Mouse (Mus musculus) intestine, embryonic 15.5 days (tissue): ENCODE measurements around the gene Cnot10. TPM values are rescaled to one million over a fixed set of nuclear protein-coding genes. Genes with fewer than 3 reads are reported as not detected.

Experiments used
- ATAC-seq: fragments of 200-750 bp; cut with Nextera tagmentation; 2 replicates; pipeline ENCODE4 v1.8.0; 2017; ENCODE audit warnings: moderate TSS enrichment, moderate library complexity
- H3K27ac ChIP-seq: fragments of 300-500 bp; sonication (generic); 2 replicates; pipeline ENCODE4 v1.5.1; 2015; ENCODE audit warnings: mild to moderate bottlenecking, inconsistent platforms
- H3K27me3 ChIP-seq: fragments of 300-500 bp; sonication (generic); replicated peaks from 2 replicates; pipeline ENCODE4 v1.6.1; 2015; ENCODE audit warnings: inconsistent platforms
- H3K36me3 ChIP-seq: fragments of 300-500 bp; sonication (generic); 2 replicates; pipeline ENCODE4 v1.6.1; 2015; ENCODE audit warnings: inconsistent platforms
- H3K4me1 ChIP-seq: fragments of 300-500 bp; sonication (generic); replicated peaks from 2 replicates; pipeline ENCODE4 v1.6.1; 2015; ENCODE audit warnings: inconsistent platforms
- H3K4me2 ChIP-seq: fragments of 300-500 bp; sonication (generic); replicated peaks from 2 replicates; pipeline ENCODE4 v1.6.1; 2015; ENCODE audit warnings: mild to moderate bottlenecking, inconsistent platforms
- H3K4me3 ChIP-seq: fragments of 300-500 bp; sonication (generic); replicated peaks from 2 replicates; pipeline ENCODE4 v1.5.1; 2015; ENCODE audit warnings: inconsistent platforms
- H3K9ac ChIP-seq: fragments of 300-500 bp; sonication (generic); 2 replicates; pipeline ENCODE4 v1.6.1; 2015; ENCODE audit warnings: inconsistent platforms
- H3K9me3 ChIP-seq: fragments of 300-500 bp; sonication (generic); 2 replicates; pipeline ENCODE4 v1.6.1; 2016; ENCODE audit warnings: inconsistent platforms
- WGBS: fragments of 180-500 bp; shearing (Covaris S2); methylation state at CpG from one replicate; pipeline ENCODE4 v1.1.7; 2015; 5-methylcytosine and 5-hydroxymethylcytosine counted together
- polyA plus RNA-seq: library from polyadenylated mRNA; unstranded; fragments of >200 nt; fragmentation: Nextera tagmentation; extraction: Ambion mirVana; gene quantifications from 2 replicates; pipeline ENCODE4 v1.2.1, GENCODE M21; 2015

Gene Cnot10
- polyA plus RNA-seq, 1 experiment from 2014 or later: 51.9 TPM

DNA sequence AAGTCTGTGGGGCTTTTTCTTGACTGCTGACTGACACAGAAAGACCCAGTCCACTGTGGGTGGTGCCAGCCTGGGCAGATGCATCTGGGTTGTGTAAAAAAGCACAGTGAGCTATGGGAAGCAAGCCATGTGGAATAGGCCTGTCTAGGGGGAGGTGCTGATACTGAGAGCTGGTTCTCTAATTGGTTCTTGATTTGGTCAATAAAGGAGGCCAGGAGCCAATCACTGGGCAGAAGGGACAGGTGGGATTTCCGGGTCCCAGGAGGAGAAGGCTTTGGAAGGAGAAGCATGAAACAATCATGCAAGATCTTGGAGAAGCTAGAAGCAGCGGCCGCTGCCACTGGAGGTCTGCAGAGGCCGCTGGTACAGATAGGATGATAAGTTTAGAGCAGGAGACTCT lies 27.4 kb downstream of the Cnot10 start:
- Histone ChIP-seq H3K9me3 (no peaks in the 10 kb centered on the region), H3K4me2 (no peak overlapping the region), H3K9ac (no peak overlapping the region), H3K27ac (no peak overlapping the region), H3K4me3 (no peak overlapping the region), H3K27me3 (no peaks in the 10 kb centered on the region), H3K4me1 (no peaks in the 10 kb centered on the region), H3K36me3 (peaks cover 30% of the 10 kb centered on the region)
- 85% methylated on average over 4 of the region's 4 CpGs for WGBS
- ATAC-seq: no peak

DNA sequence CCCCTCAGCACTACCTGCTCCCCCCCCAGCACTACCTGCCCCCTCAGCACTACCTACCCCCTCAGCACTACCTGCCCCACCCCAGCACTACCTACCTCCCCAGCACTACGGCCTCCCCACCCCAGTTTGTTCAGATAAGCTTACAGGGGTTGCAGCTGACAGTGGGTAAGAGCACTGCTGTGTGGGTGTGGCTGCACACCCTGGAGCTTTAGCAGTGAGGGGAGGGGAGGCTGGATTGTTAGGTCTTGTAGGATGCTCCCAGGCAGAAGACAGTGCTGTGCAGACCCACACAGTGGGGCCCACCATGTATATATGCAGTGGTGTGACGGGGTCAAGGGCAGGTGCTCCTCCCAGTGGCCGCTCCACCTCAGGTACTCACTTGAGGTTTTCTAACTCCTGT lies 29.7 kb downstream of the Cnot10 start:
- Histone ChIP-seq H3K36me3 (peaks cover 36% of the 10 kb centered on the region), H3K4me1 (no peaks in the 10 kb centered on the region), H3K4me3 (no peak overlapping the region), H3K4me2 (no peak overlapping the region), H3K27me3 (no peaks in the 10 kb centered on the region), H3K27ac (no peak overlapping the region), H3K9me3 (no peaks in the 10 kb centered on the region), H3K9ac (no peak overlapping the region)
- WGBS: 88% methylated on average over 3 of the region's 3 CpGs
- ATAC-seq: no peak

- H3K4me2 ChIP-seq: no peak overlapping the region
- H3K4me1 ChIP-seq: no peaks in the 10 kb centered on the region
- no peak overlapping the region for H3K27ac ChIP-seq
- H3K27me3 ChIP-seq: no peaks in the 10 kb centered on the region
- no peaks in the 10 kb centered on the region for H3K9me3 ChIP-seq
- peaks cover 17% of the 10 kb centered on the region for H3K36me3 ChIP-seq
- H3K4me3 ChIP-seq: no peak overlapping the region
- 84% methylated on average over 12 of the region's 12 CpGs for WGBS
- ATAC-seq: no peak
- no peak overlapping the region for H3K9ac ChIP-seq
These were observed 36.0 kb downstream of the Cnot10 start for GRCm38 (mm10) chr9:114603876-114604540.

DNA sequence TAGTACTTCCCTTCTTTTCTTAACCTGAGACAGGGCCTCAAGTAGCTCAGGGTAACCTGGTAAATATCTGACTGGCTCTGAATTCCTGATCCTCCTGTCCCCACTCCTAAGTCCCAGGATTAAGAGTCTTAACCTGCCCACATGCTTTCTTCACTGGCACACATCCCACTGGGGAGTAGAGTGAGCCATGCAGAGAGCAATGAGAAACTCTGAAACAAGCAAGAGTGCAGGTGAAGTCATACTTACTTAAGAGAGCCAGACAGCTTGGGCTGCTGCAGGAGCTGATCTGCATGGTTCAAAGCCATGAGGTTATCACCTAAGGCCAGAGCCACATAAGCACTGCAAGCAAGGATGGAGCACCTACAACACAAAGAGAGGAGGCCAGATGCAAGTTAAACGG lies 38.9 kb downstream of the Cnot10 start:
- no peak overlapping the region for H3K4me2 ChIP-seq
- H3K27ac ChIP-seq: no peak overlapping the region
- no peaks in the 10 kb centered on the region for H3K27me3 ChIP-seq
- 85% methylated on average over 1 of the region's 1 CpGs for WGBS
- no peaks in the 10 kb centered on the region for H3K9me3 ChIP-seq
- H3K4me3 ChIP-seq: no peak overlapping the region
- no peak for ATAC-seq
- H3K36me3 ChIP-seq: peaks cover 18% of the 10 kb centered on the region; the same call in 1 of the 2 replicates
- no peak overlapping the region for H3K9ac ChIP-seq
- no peaks in the 10 kb centered on the region for H3K4me1 ChIP-seq

- H3K4me3 ChIP-seq: no peak overlapping the region
- ATAC-seq: peak; percentile 42
These were observed 55.0 kb downstream of the Cnot10 start for GRCm38 (mm10) chr9:114585017-114585345.

GRCm38 (mm10) chr9:114584183-114585016 lies 55.6 kb downstream of the Cnot10 start:
- Histone ChIP-seq H3K27me3 (no peaks in the 10 kb centered on the region), H3K4me1 (peaks cover 6% of the 10 kb centered on the region), H3K9ac (peak overlapping the region; percentile 41), H3K9me3 (no peaks in the 10 kb centered on the region), H3K4me2 (peak overlapping the region; percentile 78), H3K27ac (peak overlapping the region; percentile 51), H3K36me3 (peaks cover 16% of the 10 kb centered on the region; the same call in 1 of the 2 replicates), H3K4me3 (peak overlapping the region; percentile 41)
- peak; percentile 67 for ATAC-seq
- WGBS: 5% methylated on average over 31 of the region's 31 CpGs

More at GRCm38 (mm10) chr9:114585017-114585345, 55.0 kb downstream of the Cnot10 start:
- H3K4me2 ChIP-seq: peak overlapping the region; percentile 78
- H3K36me3 ChIP-seq: peaks cover 19% of the 10 kb centered on the region; the same call in 1 of the 2 replicates
- H3K9ac ChIP-seq: no peak overlapping the region
- peak overlapping the region; percentile 51; the same call in 1 of the 2 replicates for H3K27ac ChIP-seq
- H3K4me1 ChIP-seq: peaks cover 6% of the 10 kb centered on the region
- H3K27me3 ChIP-seq: no peaks in the 10 kb centered on the region
- H3K9me3 ChIP-seq: no peaks in the 10 kb centered on the region
- 42% methylated on average over 5 of the region's 5 CpGs for WGBS

DNA sequence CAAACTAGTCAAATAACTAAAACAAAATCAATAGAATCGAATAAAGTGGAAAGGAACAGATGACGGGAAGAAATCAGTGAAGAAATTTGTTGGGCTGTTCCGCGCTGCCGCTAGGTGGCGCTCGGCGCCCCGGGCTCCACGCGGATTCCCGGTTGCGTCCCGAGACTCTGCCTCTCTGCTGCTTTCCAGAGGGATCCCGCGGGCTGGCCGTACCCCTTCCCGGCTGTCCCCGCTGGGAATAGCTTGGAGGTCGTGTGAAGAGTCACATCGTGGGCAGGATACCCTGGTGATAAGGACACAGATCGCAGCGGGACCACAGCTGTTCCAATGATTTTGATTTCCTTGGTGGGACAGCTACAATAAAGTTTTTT lies 56.2 kb downstream of the Cnot10 start:
- Histone ChIP-seq H3K9ac (peak overlapping the region; percentile 41), H3K4me3 (peak overlapping the region; percentile 41), H3K36me3 (peaks cover 10% of the 10 kb centered on the region; the same call in 1 of the 2 replicates), H3K9me3 (no peaks in the 10 kb centered on the region), H3K4me1 (peaks cover 6% of the 10 kb centered on the region), H3K4me2 (peak overlapping the region; percentile 78), H3K27ac (peak overlapping the region; percentile 51), H3K27me3 (no peaks in the 10 kb centered on the region)
- WGBS: under 1% methylated on average over 23 of the region's 23 CpGs
- peak; percentile 76 for ATAC-seq

DNA sequence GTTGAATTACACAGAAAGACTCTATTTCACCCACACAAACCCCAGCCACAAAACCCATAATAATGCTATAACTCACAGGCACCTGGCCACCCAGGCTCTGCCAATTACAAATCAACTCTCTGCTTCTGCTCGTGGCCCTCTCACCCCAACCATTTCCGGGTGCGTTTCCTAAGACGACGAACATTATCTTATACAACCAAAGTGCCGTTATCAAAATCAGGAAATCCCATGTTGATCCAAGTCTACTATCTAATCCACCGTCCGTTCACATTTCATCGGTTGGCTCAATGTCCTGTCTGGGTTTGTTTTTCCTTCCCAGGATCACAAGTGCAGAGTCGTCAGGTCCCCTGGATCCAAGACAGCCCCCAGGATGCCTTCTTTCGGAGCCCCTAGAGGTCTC lies 61.3 kb downstream of the Cnot10 start:
- no peaks in the 10 kb centered on the region for H3K36me3 ChIP-seq
- ATAC-seq: no peak
- H3K27me3 ChIP-seq: no peaks in the 10 kb centered on the region
- no peaks in the 10 kb centered on the region for H3K4me1 ChIP-seq
- H3K9ac ChIP-seq: no peak overlapping the region
- no peak overlapping the region for H3K27ac ChIP-seq
- WGBS: 49% methylated on average over 11 of the region's 11 CpGs
- no peak overlapping the region; the same call in 1 of the 2 replicates for H3K4me2 ChIP-seq
- H3K9me3 ChIP-seq: no peaks in the 10 kb centered on the region
- no peak overlapping the region for H3K4me3 ChIP-seq

GRCm38 (mm10) chr9:114576001-114576400 lies 64.0 kb downstream of the Cnot10 start:
- no peak overlapping the region for H3K4me2 ChIP-seq
- H3K9ac ChIP-seq: no peak overlapping the region
- H3K4me1 ChIP-seq: no peaks in the 10 kb centered on the region
- no peaks in the 10 kb centered on the region for H3K9me3 ChIP-seq
- H3K27ac ChIP-seq: no peak overlapping the region
- H3K36me3 ChIP-seq: no peaks in the 10 kb centered on the region
- ATAC-seq: no peak
- H3K4me3 ChIP-seq: no peak overlapping the region
- H3K27me3 ChIP-seq: no peaks in the 10 kb centered on the region
- 92% methylated on average over 1 of the region's 1 CpGs for WGBS

GRCm38 (mm10) chr9:114573528-114573927 lies 66.5 kb downstream of the Cnot10 start:
- Histone ChIP-seq H3K27me3 (no peaks in the 10 kb centered on the region), H3K36me3 (no peaks in the 10 kb centered on the region), H3K4me3 (no peak overlapping the region), H3K9me3 (no peaks in the 10 kb centered on the region), H3K27ac (no peak overlapping the region), H3K4me2 (no peak overlapping the region), H3K4me1 (no peaks in the 10 kb centered on the region), H3K9ac (no peak overlapping the region)
- 55% methylated on average over 5 of the region's 5 CpGs for WGBS
- ATAC-seq: no peak

- no peaks in the 10 kb centered on the region for H3K9me3 ChIP-seq
- ATAC-seq: no peak
- H3K4me2 ChIP-seq: no peak overlapping the region
- 0 out of 2 replicates have a peak, but pooled peaks cover 2% of the 10 kb centered on the region for H3K4me1 ChIP-seq
- H3K27ac ChIP-seq: no peak overlapping the region
- H3K36me3 ChIP-seq: no peaks in the 10 kb centered on the region
- H3K27me3 ChIP-seq: peaks cover 2% of the 10 kb centered on the region
- no peak overlapping the region for H3K9ac ChIP-seq
- H3K4me3 ChIP-seq: no peak overlapping the region
- WGBS: 93% methylated on average over 5 of the region's 5 CpGs
These were observed 71.1 kb downstream of the Cnot10 start for GRCm38 (mm10) chr9:114568682-114569474.

DNA sequence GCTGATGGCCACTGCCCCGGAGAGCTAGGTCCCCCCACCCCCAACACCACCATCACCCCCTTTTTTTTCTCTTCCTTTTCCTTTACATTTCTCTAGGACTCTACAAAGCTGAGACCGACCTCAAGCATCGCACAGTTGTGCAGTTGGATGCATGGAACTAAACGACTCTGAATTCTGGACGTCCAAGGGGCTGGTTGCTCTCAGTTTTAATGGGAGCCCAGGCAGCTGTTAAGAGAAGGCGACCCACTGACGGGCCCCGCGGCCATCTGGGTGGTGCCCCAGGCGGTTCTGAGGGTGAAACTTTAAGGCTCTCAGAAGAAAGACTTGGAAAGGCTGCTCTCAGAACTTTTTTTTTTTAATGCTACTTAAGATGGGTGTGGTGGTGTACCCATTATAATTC lies 75.3 kb downstream of the Cnot10 start:
- Histone ChIP-seq H3K9ac (peak overlapping the region; percentile 80), H3K27ac (peak overlapping the region; percentile 96), H3K4me2 (peak overlapping the region; percentile 93), H3K9me3 (no peaks in the 10 kb centered on the region), H3K27me3 (peaks cover 37% of the 10 kb centered on the region), H3K36me3 (no peaks in the 10 kb centered on the region), H3K4me1 (peaks cover 6% of the 10 kb centered on the region; the same call in 1 of the 2 replicates), H3K4me3 (peak overlapping the region; percentile 64)
- WGBS: 3% methylated on average over 10 of the region's 10 CpGs
- ATAC-seq: peak; percentile 23
